Mouse (Mus musculus) liver, postnatal 0 days (tissue): ENCODE data around the gene Nodal.

Source experiments
- CTCF ChIP-seq: sonication (generic); IDR thresholded peaks from 2 replicates; pipeline ENCODE4 v1.5.1; 2016; ENCODE audit warnings: antibody characterized with exemption, low read depth
- EP300 ChIP-seq: IDR thresholded peaks from 2 replicates; pipeline ENCODE4 v1.6.1; 2016; ENCODE audit warnings: antibody characterized with exemption, low read depth, mild to moderate bottlenecking

GRCm38 (mm10) chr10:61451931-61452617, 34.3 kb downstream of the Nodal start:
- TF ChIP-seq CTCF (0 out of 2 replicates have a peak, but pooled peaks have one; percentile 31), EP300 (no peak)
